Mouse (Mus musculus) thymus, adult 2 months (tissue): Measurements from ENCODE around the gene C87499.

Experiments used
- CTCF ChIP-seq: fragments of 200-500 bp; IDR thresholded peaks from 2 replicates; pipeline ENCODE4 v1.5.1; 2012; ENCODE audit warnings: mild to moderate bottlenecking, control low read depth, low read length, moderate library complexity, borderline replicate concordance; ENCODE audit not compliant: control insufficient read depth, poor library complexity, insufficient read depth; ENCODE audit errors: extremely low read depth
- POLR2A ChIP-seq: fragments of 200-500 bp; IDR thresholded peaks from 2 replicates; pipeline ENCODE4 v1.6.1; 2012; ENCODE audit warnings: mild to moderate bottlenecking, low read length, control low read depth, moderate library complexity; ENCODE audit not compliant: control insufficient read depth, poor library complexity, insufficient read depth; ENCODE audit errors: extremely low read depth

DNA sequence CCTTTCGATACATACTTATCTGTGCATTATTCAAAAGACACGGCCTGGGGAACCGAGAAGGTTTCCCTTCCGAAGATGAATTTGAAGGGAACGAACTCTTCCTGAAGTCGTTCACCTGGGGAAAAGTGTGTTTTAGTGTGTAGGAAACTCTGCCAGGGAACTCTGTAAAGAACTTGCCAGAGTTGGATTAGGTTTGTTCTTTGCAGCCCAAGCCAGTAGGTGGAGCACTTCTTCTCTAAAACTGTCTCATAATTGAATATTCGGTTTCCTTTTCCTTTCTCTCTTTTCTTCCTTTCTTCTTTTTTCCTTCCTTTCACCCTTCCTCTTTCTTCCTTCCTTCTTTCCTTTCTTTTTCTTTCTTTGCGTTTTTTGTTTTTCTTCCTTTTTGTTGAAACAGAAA, 46.2 kb upstream of the C87499 start:
- no peak for TF ChIP-seq CTCF
- TF ChIP-seq POLR2A = no peak
